Mouse (Mus musculus) yolk sac, embryonic 10.5 days (tissue): ENCODE data around the gene Prg2.

ENCODE experiments used
- DNase-seq: peaks from one replicate; pipeline ENCODE4 v3.0.0-alpha.2; 2017; ENCODE audit warnings: low spot score

The Prg2 gene

DNA sequence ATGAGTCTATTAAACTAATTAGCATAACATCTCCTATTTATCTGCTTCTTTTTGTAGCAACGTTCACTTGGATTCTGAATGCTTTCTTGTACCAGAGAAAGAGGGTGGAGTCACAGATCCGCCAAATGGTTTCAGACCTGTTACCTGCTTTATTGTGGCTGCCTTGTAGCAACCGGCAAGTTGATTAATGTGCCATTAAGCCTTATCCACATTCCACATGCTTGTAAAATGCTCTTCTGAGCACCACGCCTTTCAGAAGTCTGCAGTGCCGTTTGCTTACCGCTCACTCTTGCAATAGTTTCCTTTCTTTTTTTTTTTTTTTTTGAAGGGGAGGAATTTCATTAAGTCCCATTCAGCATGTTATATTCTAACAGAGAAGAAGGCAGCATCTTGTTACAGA, 49.6 kb downstream of the Prg2 start:
- no peak for DNase-seq

DNA sequence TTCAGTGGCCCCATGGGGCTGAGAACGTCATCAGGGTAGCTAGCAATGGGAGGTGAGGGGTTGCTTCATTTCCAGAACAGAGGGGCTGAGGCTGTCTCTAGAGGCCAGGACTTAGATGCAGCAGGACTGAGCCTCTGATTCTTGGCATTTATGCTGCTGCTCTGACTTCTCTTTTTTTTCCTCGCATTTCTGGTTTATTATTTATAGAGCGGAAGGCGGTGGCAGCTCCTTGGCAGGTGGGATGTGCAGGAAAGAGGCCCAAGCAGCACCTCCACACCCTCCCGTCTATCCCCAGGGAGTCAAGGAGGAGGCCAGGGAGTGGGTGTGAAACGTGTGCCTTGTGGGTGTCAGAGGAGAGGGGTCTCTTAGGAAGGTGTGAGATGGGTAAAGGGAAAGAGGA, 50.7 kb downstream of the Prg2 start:
- DNase-seq, result no peak

DNA sequence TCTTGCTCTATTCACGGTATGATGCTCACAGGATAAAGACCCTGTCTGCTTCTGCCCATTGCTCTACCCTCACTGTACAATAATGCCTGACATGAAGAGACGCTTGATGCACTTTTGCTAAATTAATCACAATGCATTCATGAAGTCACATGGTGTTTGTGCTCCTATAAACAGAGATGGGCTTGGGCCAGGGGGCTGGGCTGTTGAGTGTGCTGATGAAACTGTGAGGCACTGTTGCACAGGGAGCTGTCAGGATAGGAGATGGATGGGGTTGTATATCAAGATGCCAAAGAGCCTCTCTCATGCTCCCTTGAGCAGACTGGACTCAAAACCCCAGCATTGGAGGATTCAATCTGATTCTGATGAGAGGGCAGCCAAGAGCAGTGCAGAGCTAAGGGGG, 52.9 kb downstream of the Prg2 start:
- DNase-seq, result no peak
